Mouse (Mus musculus): Measurements from ENCODE around the gene Igsf21. TPM values are rescaled to one million over a fixed set of nuclear protein-coding genes. Genes with fewer than 3 reads are reported as not detected.

Igsf21 gene
- not detected for polyA plus RNA-seq (2017; shearing (Covaris generic))

DNA sequence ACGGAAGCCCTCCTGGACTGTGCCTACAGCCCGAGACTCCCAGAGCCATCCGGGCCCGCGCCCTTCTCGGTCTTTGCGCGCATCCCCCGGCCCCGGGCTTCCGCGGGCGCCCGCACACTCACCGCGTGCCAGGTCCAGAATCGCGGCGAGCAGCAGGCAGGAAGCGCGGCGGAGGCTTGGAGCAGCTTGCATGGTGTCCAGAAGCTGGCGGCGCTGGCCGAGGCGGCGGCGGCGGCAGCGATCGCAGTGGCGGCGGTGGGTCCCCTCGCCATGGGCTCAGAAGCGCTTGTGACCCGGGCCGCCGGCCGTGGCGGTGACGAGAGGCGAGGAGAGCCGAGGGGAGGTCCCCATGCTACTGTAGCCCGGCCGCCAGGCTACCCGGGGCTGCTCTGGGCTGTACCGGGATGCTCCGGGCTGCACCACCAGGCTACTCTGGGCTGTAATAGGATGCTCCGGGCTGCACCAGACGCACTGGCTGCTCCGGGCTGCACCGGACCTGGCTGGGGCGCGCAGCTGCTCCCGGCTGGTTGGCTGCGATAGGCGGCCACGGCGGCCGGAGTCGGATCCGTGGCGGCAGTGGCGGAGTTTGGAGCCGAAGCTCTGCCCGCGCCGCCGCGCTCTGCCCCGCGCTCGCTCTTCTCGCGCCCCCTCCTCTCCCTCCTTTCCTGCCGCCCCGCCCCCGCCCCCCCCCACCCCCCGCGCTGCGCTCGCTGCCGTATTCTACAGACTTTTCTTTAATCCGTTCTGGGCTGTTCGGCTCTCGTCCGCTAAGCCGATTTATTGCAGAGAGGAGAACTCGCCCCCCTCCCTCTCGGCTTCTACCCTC lies at the start of gene Igsf21:
Igsf21 (minus strand) TSS at position 605 of the 826 bp plus-strand sequence.
- no peak for ATAC-seq

GRCm38 (mm10) chr4:140285726-140286316 lies 39.2 kb upstream of the Igsf21 start:
- no peak for ATAC-seq

DNA sequence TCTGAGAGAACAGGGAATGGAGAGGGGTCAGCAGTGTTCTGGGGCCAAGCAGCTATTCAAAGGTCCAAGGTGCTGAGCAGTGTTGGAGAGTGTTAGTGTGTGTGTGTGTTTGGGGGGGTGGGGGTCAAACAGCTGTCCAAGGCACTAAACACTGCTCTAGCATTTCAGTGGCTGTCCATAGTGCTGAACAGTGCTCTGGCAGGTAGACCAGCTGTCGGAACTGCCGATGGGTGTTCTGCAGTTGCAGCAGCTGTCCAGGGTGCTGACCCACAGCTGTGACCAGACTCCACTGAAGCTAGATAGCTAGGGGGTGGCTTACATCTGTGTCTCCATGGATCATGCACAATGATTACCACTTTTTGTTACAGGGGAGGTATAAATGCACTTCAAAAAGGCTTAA lies 36.8 kb upstream of the Igsf21 start:
- ATAC-seq = no peak

DNA sequence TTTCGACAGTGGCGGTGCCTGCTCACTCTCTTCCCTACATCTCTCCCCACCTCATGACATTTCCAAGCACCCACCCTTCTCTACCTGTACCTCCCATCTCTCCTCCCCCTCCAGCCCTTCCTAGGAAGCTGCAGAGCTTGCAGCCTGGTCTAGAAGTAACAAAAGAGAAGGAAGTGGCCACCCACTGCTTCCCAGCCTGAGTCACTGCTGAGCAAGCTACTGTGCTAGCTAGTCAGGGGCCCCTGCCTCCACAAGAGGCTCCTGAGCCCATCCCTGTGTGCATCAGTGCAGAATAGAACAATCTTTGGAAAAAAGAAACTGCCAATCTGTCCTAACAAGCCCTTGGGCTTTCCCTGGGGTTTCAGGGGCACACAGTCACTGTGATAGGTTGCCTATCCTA lies 31.7 kb upstream of the Igsf21 start:
- no peak for ATAC-seq

- no peak for ATAC-seq
Observed at GRCm38 (mm10) chr4:140271913-140272312, 25.3 kb upstream of the Igsf21 start.

GRCm38 (mm10) chr4:140270451-140270850 lies 23.9 kb upstream of the Igsf21 start:
- no peak for ATAC-seq

DNA sequence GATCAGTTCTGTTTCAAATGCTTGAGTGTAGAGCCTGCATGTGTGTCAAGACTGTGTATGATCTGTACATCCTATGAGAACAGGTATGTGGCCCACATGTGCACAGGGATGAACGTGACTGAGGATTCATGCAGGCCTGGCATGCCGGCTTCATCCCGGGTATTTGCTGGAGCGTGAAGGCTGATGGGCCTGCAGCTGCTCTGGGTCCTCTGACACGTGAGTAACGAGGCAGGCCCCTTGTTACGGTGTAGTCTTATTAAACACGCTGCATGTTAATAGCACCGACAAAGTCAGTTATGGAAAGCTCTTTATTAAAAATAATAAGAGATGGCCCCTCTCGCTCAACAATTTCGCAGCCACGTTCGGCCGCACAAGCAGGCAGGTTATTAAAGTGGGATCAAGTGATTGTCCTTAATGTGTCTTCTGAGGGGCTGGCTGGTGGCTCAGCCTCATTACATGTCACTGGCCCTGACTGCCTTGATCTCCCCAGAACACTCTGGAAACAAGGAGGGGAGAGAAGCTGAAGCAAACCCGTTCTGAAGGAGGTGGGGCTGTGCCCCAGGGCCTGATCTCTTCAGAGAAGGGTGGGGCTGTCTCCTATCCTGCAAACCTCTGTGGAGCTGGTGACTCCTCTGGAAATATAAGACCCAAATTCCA lies 22.7 kb upstream of the Igsf21 start:
- no peak for ATAC-seq

- ATAC-seq = no peak
Observed at GRCm38 (mm10) chr4:140267835-140268234, 21.3 kb upstream of the Igsf21 start.

DNA sequence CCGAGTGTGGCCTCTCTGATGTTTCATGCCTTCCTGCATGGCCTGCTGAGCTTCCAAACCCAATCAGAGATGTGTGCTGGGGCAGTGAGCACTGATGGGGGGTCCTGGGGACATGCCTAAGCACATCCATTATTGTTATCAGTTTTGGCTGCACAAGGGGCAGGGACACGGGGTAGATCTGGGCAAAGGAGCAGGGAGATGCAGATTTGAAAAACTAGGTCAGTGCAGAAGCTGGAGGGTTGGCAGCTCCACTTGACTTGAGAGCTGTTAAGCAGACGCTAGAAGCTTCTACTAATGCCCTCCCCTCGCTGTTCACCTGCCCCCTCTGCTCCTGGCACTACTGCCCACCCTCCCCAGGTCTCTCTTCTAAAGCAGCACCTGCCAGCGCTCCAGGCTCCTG lies 20.5 kb upstream of the Igsf21 start:
- ATAC-seq = no peak

DNA sequence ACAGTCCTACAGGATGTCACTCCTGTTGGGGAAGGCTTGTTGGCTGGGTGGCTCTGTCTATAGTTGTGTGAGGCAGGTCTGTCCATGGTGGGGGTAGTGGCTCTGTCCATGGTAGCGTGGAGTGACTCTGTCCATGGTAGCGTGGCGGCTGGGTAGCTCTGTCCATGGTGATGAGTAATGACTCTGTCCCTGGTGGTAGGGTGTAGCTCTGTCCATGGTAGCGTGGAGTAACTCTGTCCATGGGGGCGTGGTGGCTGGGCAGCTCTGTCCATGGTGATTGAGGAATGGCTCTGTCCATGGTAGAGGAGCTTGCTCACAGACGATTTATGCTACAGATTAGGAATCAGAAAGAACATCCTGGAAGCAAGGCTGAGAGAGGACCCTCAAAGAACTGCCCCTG lies 12.4 kb upstream of the Igsf21 start:
- ATAC-seq = no peak

GRCm38 (mm10) chr4:140252369-140252768 lies 5.8 kb upstream of the Igsf21 start:
- ATAC-seq = no peak

- no peak for ATAC-seq
Observed at GRCm38 (mm10) chr4:140249011-140249744, 2.6 kb upstream of the Igsf21 start.

GRCm38 (mm10) chr4:140248396-140248795 lies 1.8 kb upstream of the Igsf21 start:
- ATAC-seq = no peak

DNA sequence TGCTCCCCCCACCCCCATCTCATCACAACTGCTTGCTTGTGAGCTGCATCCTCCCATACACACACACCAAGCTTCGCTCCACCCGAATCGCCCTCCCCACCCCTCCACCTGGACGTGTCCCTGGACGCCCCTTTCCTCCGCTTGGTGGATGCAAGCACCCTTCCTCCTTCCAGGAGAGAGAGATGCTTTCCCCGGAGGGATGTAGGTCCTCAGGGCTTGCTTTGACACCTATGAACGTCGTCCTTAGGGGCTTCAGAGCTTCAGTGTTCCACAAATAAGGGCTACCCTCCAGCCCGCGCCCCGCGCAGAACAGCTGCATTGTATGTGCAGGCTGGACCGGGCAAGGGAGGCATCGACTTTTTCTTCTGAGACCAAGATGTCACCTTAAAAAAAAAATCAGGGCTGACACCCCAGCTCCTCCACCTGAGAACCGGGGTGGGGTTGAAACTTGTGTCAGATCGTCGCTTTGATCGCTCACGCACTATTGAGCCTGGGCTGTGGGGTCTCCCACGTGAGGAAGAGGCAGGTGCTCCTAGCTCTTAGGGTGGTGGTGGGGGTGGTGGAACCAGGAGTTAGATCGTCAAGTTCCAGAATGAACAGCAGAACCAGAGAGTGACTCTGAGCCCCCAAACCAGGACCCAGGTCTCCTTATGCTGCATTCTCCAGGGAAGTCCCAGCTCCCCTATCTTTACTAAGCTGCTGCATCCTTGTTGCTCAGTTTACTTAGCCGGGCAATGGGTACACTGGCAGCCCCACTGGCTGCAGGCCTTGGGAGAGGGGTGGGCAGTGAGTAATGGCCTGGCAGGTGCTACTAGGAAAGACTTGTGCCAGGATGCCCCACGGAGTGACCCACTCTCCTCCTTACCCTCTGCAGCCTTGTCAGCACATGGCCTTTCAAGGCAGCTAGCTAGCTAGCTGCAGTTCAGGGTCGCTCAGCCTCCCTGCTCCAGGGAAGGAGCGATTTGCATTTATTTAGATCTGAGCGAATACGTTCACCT lies 721 bp upstream of the Igsf21 start:
- no peak for ATAC-seq

DNA sequence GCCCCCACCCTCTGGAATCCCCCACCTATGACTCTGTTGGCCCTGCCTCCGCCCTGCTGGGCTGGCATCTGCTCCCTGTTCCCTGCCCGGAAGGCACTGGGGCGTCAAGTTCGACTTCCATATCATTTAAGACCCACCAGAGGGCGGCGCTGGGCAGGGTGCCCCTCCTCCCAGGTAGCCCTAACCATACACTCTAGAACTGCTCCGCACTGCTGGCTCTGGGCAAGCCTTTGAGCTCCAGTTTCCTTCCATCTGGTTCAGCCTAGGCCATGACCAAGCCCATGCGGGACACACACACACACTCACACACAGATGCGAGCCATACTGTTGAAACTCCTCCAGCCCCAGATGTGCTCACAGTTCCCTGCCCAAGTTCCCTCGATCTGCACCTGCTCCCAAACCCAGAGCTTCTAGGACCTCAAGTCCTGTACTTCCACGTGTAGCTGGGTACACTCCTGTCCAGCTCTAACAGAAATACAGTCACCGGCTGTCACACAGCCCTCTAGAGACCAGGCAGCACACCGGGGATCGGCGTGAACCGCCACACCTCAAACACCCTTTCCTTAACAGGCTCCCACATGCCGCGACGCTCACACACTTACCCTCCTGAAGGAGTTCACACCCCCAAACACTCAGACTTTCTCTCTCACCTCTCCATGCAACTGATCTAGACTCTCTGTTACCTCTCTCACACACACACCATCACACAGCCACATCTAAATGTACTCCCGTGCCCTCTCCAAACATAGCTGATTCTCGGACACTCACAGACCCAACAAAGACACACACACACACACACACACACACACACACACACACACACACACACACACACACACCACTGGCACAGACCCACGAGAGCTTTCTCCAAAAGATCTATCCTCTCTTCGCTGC lies 1.1 kb downstream of the Igsf21 start:
- ATAC-seq = no peak

DNA sequence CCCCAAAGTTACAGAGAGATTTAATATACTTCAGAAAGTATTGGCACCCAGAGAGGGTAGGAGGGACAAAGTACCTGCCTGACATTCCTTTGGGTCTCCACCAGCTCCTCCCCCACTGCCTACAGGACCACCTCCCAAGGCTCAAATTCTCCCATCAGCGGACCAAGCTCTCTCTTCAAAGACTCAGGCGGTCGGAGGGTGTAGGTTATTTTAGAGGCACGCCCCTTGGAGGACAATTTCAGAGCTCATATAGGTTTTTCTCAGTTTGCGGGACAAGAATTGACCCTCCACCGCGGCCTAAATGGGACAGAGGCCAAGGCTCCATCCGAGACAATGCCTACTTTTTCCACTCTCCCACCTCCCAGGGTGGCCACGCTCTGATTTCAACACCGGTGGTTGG lies 1.7 kb downstream of the Igsf21 start:
- no peak for ATAC-seq

GRCm38 (mm10) chr4:140244161-140244813 lies 2.3 kb downstream of the Igsf21 start:
- ATAC-seq = no peak

GRCm38 (mm10) chr4:140243231-140243630 lies 3.4 kb downstream of the Igsf21 start:
- no peak for ATAC-seq

GRCm38 (mm10) chr4:140242291-140242690 lies 4.3 kb downstream of the Igsf21 start:
- no peak for ATAC-seq

GRCm38 (mm10) chr4:140237305-140237741 lies 9.3 kb downstream of the Igsf21 start:
- ATAC-seq = no peak

Data from inflammation-experienced regulatory T-cells, adult 6 months (primary cell).